In genomic region chr1:14576263-14576662, GRCm38 (mm10) we compare ENCODE assay signal across 32 mouse cellular contexts.
"Had no signal": no experiment of that assay in that cellular context is flagged by ENCODE, and none has a peak within 500 bp of the region (broad histone marks: within the 10 kb centered on the region; RNA-seq: fewer than 3 reads in every experiment).

No protein-coding gene starts in this region.

- H3K9me3 ChIP-seq: limb, embryonic 12.5 days; limb, embryonic 13.5 days; limb, embryonic 15.5 days; liver, embryonic 12.5 days; liver, embryonic 13.5 days; liver, embryonic 15.5 days; lung, embryonic 15.5 days; megakaryocyte, embryonic 14.5 days; midbrain, embryonic 10.5 days; midbrain, embryonic 12.5 days; midbrain, embryonic 15.5 days; neural tube, embryonic 12.5 days had no signal

- H3K4me3 ChIP-seq: left cerebral cortex, adult 2 months; limb, embryonic 12.5 days; limb, embryonic 13.5 days; limb, embryonic 15.5 days; liver, embryonic 12.5 days; liver, embryonic 13.5 days; liver, embryonic 15.5 days; lung, embryonic 15.5 days; megakaryocyte, embryonic 14.5 days; midbrain, embryonic 10.5 days; midbrain, embryonic 12.5 days; midbrain, embryonic 15.5 days; myocyte; neural tube, embryonic 12.5 days had no signal

- H3K27me3 ChIP-seq: liver, embryonic 12.5 days; liver, embryonic 13.5 days; liver, embryonic 15.5 days; lung, embryonic 15.5 days; megakaryocyte, embryonic 14.5 days; midbrain, embryonic 12.5 days; midbrain, embryonic 15.5 days had no signal

- H3K36me3 ChIP-seq: limb, embryonic 12.5 days; limb, embryonic 13.5 days; limb, embryonic 15.5 days; liver, embryonic 12.5 days; liver, embryonic 13.5 days; liver, embryonic 15.5 days; lung, embryonic 15.5 days; midbrain, embryonic 10.5 days; midbrain, embryonic 12.5 days; midbrain, embryonic 15.5 days; neural tube, embryonic 12.5 days had no signal

- H3K4me2 ChIP-seq: limb, embryonic 12.5 days; limb, embryonic 13.5 days; limb, embryonic 15.5 days; liver, embryonic 11.5 days; liver, embryonic 12.5 days; liver, embryonic 13.5 days; liver, embryonic 15.5 days; lung, embryonic 14.5 days; lung, embryonic 15.5 days; midbrain, embryonic 11.5 days; midbrain, embryonic 12.5 days; midbrain, embryonic 15.5 days; neural tube, embryonic 12.5 days had no signal

- H3K9ac ChIP-seq: limb, embryonic 12.5 days; limb, embryonic 13.5 days; limb, embryonic 15.5 days; liver, embryonic 12.5 days; liver, embryonic 13.5 days; liver, embryonic 14.5 days; liver, embryonic 15.5 days; liver, postnatal 0 days; lung, embryonic 14.5 days; lung, embryonic 15.5 days; midbrain, embryonic 12.5 days; midbrain, embryonic 15.5 days; neural tube, embryonic 12.5 days had no signal

- H3K27ac ChIP-seq: left cerebral cortex, adult 2 months; limb, embryonic 12.5 days; limb, embryonic 13.5 days; limb, embryonic 15.5 days; liver, embryonic 12.5 days; liver, embryonic 13.5 days; liver, embryonic 14.5 days; liver, embryonic 15.5 days; lung, embryonic 15.5 days; macrophage; midbrain, embryonic 10.5 days; midbrain, embryonic 12.5 days; midbrain, embryonic 15.5 days; neural tube, embryonic 12.5 days had no signal

- DNase-seq: layer of hippocampus, postnatal 36 days; left cerebral cortex, postnatal 4 days; liver; liver, embryonic 13.5 days; liver, postnatal 0 days; lung, adult 18-20 months; lung, adult 2 months; lung, embryonic 14.5 days; lung, postnatal 10 days; lung, postnatal 14 days; lung, postnatal 36 days; lung, postnatal 4 days; midbrain, embryonic 14.5 days had no signal

- ATAC-seq: liver, embryonic 12.5 days; liver, postnatal 0 days; lung, postnatal 0 days; midbrain, embryonic 15.5 days; midbrain, embryonic 16.5 days had no signal

- H3K4me1 ChIP-seq: limb, embryonic 12.5 days; limb, embryonic 13.5 days; limb, embryonic 15.5 days; liver, embryonic 12.5 days; liver, embryonic 13.5 days; liver, embryonic 15.5 days; lung, embryonic 15.5 days; midbrain, embryonic 10.5 days; midbrain, embryonic 12.5 days; midbrain, embryonic 15.5 days; neural tube, embryonic 12.5 days had no signal
